Mouse (Mus musculus) small intestine, adult 2 months (tissue): ENCODE data around the gene Tnpo2.

Experiments
- CTCF ChIP-seq: fragments of 200-500 bp; IDR thresholded peaks from 2 replicates; pipeline ENCODE4 v1.5.1; 2012; ENCODE audit warnings: low read depth, mild to moderate bottlenecking, control low read depth, inconsistent platforms, low read length, moderate library complexity, mixed read lengths; ENCODE audit not compliant: insufficient replicate concordance, insufficient read length; ENCODE audit errors: extremely low read depth
- POLR2A ChIP-seq: fragments of 200-500 bp; IDR thresholded peaks from 2 replicates; pipeline ENCODE4 v1.6.1; 2012; ENCODE audit warnings: low read depth, mild to moderate bottlenecking, control low read depth, inconsistent platforms, low read length, moderate library complexity

DNA sequence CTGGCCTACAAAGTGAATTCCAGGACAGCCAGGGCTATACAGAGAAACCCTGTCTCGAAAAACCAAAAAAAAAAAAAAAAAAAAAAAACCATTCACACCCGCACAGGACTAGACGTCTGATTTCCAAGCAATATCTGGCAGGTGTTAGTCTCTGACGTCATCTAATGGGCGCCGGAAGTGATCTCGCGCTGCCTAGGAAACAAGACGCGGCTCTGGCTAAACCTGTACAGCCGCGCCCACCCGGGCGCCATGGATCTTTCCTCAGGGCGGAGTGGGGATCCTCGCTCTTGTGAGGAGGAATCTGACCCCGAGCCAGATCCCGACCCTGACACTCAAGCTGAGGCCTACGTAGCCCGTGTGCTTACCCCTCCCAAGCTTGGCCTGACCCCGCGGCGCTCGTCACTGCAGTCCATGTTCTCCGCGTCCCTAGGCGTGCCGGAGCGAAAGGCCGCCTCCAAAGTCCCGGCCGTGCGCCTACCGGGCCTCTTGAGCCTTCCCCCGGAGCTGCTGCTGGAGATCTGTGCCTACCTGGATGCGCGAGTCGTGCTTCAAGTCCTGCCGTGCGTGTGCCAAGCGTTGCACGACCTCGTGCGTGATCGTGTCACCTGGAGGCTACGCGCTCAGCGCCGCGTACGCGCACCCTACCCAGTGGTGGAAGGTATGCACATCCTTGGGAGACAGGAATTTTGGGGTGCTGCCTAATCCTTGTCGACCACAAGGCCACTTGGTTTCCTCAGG, 23.3 kb downstream of the Tnpo2 start, which contains the start of gene Fbxw9:
- TF ChIP-seq CTCF, result no peak
- no peak for TF ChIP-seq POLR2A
